Mouse (Mus musculus) heart, postnatal 14 days (tissue): Measurements from ENCODE around the gene Rmnd5a. TPM values are rescaled to one million over a fixed set of nuclear protein-coding genes. Genes with fewer than 3 reads are reported as not detected.

Source experiments
- DNase-seq, 2 experiments: peaks; one replicate each; pipeline ENCODE4 v3.0.0; 2021 to 2022
- intact Hi-C: fragments of 180-260 bp; cut with DNase I; formaldehyde crosslinking; loops from one replicate; pipeline ENCODE4 v1.15.1; 2025
- total RNA-seq, 2 experiments: library from RNA; stranded (reverse); gene quantifications; 2 replicates each; pipeline ENCODE4 v1.2.3; 2021

The Rmnd5a gene
- total RNA-seq, 2 experiments from 2014 or later = 73.1 to 80.3 TPM

- no peak for DNase-seq
- intact Hi-C loops = loop anchor here (10.0 kb wide), 1 partner anchor 189 kb away; the partner anchor contains the start of gene Kdm3a
These were observed 5.1 kb upstream of the Rmnd5a start for GRCm38 (mm10) chr6:71445560-71445959.

- no peak for DNase-seq
- intact Hi-C loops = loop anchor here (10.0 kb wide), 1 partner anchor 190 kb away; the partner anchor contains the start of gene Kdm3a
These were observed 4.3 kb upstream of the Rmnd5a start for GRCm38 (mm10) chr6:71444756-71445155.

- intact Hi-C loops = loop anchor here (10.0 kb wide), 1 partner anchor 193 kb away; the partner anchor contains the start of gene Kdm3a
These were observed 1.7 kb upstream of the Rmnd5a start for GRCm38 (mm10) chr6:71442130-71442529.

GRCm38 (mm10) chr6:71441251-71441580 lies 779 bp upstream of the Rmnd5a start:
- intact Hi-C loops = loop anchor here (2.0 to 10.0 kb wide), 3 partner anchors 54 to 194 kb away; partner anchors contain the start of gene Kdm3a
- DNase-seq = no peak

More at GRCm38 (mm10) chr6:71442130-71442529, 1.7 kb upstream of the Rmnd5a start:
- no peak for DNase-seq

- DNase-seq = no peak
- intact Hi-C loops = loop anchor here (2.0 to 10.0 kb wide), 3 partner anchors 55 to 195 kb away; partner anchors contain the start of gene Kdm3a
These were observed 283 bp downstream of the Rmnd5a start for GRCm38 (mm10) chr6:71440217-71440491.

- intact Hi-C loops = loop anchor here (2.0 to 10.0 kb wide), 3 partner anchors 55 to 195 kb away; partner anchors contain the start of gene Kdm3a
These were observed 776 bp downstream of the Rmnd5a start for GRCm38 (mm10) chr6:71439506-71440216.

GRCm38 (mm10) chr6:71438070-71438469 lies 2.4 kb downstream of the Rmnd5a start:
- no peak for DNase-seq
- intact Hi-C loops = no loop called here

More at GRCm38 (mm10) chr6:71439506-71440216, 776 bp downstream of the Rmnd5a start:
- DNase-seq = peak in 1 of 2 experiments; percentile 52

GRCm38 (mm10) chr6:71427996-71428725 lies 12.3 kb downstream of the Rmnd5a start:
- no peak for DNase-seq
- intact Hi-C loops = no loop called here

- DNase-seq = no peak
These were observed 14.8 kb downstream of the Rmnd5a start for GRCm38 (mm10) chr6:71425681-71426080.

GRCm38 (mm10) chr6:71423116-71423515 lies 17.3 kb downstream of the Rmnd5a start:
- intact Hi-C loops = loop anchor here (2.0 to 5.0 kb wide), 2 partner anchors 24 to 121 kb away; no protein-coding TSS in a partner anchor
- DNase-seq = peak; percentile 18 to 40

More at GRCm38 (mm10) chr6:71425681-71426080, 14.8 kb downstream of the Rmnd5a start:
- intact Hi-C loops = loop anchor here (2.0 kb wide), 1 partner anchor 261 kb away; no protein-coding TSS in a partner anchor

GRCm38 (mm10) chr6:71422162-71422561 lies 18.3 kb downstream of the Rmnd5a start:
- intact Hi-C loops = loop anchor here (2.0 to 5.0 kb wide), 2 partner anchors 23 to 120 kb away; no protein-coding TSS in a partner anchor
- DNase-seq = no peak

- intact Hi-C loops = loop anchor here (5.0 kb wide), 1 partner anchor 119 kb away; no protein-coding TSS in a partner anchor
- no peak for DNase-seq
These were observed 19.6 kb downstream of the Rmnd5a start for GRCm38 (mm10) chr6:71420848-71421247.

- DNase-seq = peak; percentile 31 to 34
- intact Hi-C loops = no loop called here
These were observed 21.6 kb downstream of the Rmnd5a start for GRCm38 (mm10) chr6:71418874-71419273.

- intact Hi-C loops = no loop called here
- DNase-seq = no peak
These were observed 25.0 kb downstream of the Rmnd5a start for GRCm38 (mm10) chr6:71415446-71415845.

GRCm38 (mm10) chr6:71414624-71415023 lies 25.8 kb downstream of the Rmnd5a start:
- intact Hi-C loops = no loop called here
- DNase-seq = peak; percentile 22 to 50

GRCm38 (mm10) chr6:71398829-71399609 lies 41.4 kb downstream of the Rmnd5a start:
- intact Hi-C loops = loop anchor here (2.0 kb wide), 2 partner anchors 24 to 232 kb away; no protein-coding TSS in a partner anchor
- DNase-seq = peak in 1 of 2 experiments; percentile 40

GRCm38 (mm10) chr6:71396761-71397160 lies 43.7 kb downstream of the Rmnd5a start:
- no peak for DNase-seq
- intact Hi-C loops = no loop called here

GRCm38 (mm10) chr6:71396016-71396415 lies 44.4 kb downstream of the Rmnd5a start:
- intact Hi-C loops = no loop called here
- DNase-seq = no peak

- DNase-seq = no peak
- intact Hi-C loops = loop anchor here (5.0 kb wide), 1 partner anchor 88 kb away; no protein-coding TSS in a partner anchor
These were observed 49.9 kb downstream of the Rmnd5a start for GRCm38 (mm10) chr6:71390496-71390895.

GRCm38 (mm10) chr6:71381654-71382053 lies 58.8 kb downstream of the Rmnd5a start:
- DNase-seq = no peak
- intact Hi-C loops = no loop called here
